Mouse (Mus musculus): Measurements from ENCODE around the gene Pik3r2.

Gene Pik3r2

GRCm38 (mm10) chr8:70806541-70806940 is 30.0 kb upstream of the Pik3r2 start:
- H3K36me3 ChIP-seq (ENCODE audit: control insufficient read depth, insufficient read depth, low read length, poor library complexity, severe bottlenecking) = no peaks in the 10 kb centered on the region
- no peaks in the 10 kb centered on the region for H3K27me3 ChIP-seq (ENCODE audit: control insufficient read depth, insufficient read depth, low read length, poor library complexity, severe bottlenecking)
- peak; percentile 82 for DNase-seq (ENCODE audit: low read depth, low spot score)

GRCm38 (mm10) chr8:70804481-70805206 is 28.1 kb upstream of the Pik3r2 start, which contains the start of gene Mast3:
Gene Mast3, minus strand, starts transcription at chr8:70805054.
- peak; percentile 88 for DNase-seq (ENCODE audit: low read depth, low spot score)
- H3K36me3 ChIP-seq (ENCODE audit: control insufficient read depth, insufficient read depth, low read length, poor library complexity, severe bottlenecking) = no peaks in the 10 kb centered on the region
- no peaks in the 10 kb centered on the region for H3K27me3 ChIP-seq (ENCODE audit: control insufficient read depth, insufficient read depth, low read length, poor library complexity, severe bottlenecking)

DNA sequence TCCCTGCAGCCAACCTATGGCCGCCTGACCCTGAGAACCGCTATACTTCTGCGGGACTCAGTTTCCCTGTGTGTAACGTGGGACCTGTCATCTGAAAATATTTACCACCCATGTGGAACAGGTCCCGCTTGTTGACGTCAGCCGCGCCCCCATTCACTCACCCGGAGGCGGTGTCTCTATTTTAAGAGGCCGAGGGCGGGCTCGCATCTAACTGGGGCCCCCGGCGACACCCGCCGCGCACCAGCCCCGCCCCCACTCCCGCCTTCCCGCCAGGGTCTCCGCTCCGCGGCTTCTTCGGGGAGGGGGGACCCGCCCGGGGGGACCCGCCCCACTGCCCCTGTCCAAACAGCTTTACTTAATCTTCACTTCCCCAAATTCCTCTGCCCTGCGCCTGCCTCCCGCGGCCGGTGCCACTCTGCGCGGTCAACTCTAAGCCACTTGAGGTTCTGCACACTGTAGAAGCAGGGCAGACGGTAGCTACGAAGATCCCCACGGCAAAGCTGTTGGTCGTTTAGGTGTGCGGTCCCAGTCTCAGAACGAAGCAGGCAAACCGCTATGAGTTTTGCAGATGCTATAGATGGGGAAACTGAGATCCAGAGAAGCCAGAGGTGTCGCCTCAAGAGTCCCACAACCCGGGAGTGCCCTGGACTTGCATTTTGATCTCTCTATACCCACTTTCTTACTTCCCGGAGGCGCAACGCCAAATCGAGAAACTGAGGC is 27.4 kb upstream of the Pik3r2 start:
- Histone ChIP-seq H3K36me3 (ENCODE audit: control insufficient read depth, insufficient read depth, low read length, poor library complexity, severe bottlenecking) (peaks cover 1% of the 10 kb centered on the region; the same call in 1 of the 2 replicates), H3K27me3 (ENCODE audit: control insufficient read depth, insufficient read depth, low read length, poor library complexity, severe bottlenecking) (no peaks in the 10 kb centered on the region)
- peak; percentile 76 for DNase-seq (ENCODE audit: low read depth, low spot score)

DNA sequence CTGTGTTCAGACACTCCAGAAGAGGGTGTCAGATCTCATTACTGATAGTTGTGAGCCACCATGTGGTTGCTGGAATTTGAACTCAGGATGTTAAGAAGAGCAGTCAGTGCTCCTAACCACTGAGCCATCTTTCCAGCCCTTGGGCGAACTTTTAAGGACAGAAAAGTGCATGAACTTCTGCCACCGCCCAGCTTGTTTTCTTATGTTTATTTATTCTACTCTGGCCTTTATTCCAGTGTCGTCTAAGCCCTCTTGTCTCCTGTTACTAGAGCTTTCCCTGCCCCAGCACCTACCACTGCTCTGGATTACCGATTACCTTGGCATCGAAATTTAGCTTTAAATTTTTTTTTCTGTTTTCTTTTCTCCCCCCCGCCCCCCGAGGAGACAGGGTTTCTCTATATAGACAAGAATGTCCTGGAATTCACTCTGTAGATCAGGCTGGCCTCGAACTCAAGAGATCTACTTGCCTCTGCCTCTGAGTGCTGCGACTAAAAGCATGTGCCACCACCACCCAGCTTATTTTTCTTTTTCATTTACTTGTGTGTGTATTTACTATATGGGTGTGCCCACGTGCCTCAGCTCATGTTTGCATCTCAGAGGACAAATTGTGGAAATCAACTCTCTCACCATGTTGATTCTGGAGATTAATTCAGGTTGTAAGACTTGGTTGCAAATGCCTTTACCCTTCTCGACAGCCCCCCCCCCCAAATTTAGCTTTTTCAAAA is 26.4 kb upstream of the Pik3r2 start:
- no peaks in the 10 kb centered on the region for H3K27me3 ChIP-seq (ENCODE audit: control insufficient read depth, insufficient read depth, low read length, poor library complexity, severe bottlenecking)
- peaks cover 1% of the 10 kb centered on the region; the same call in 1 of the 2 replicates for H3K36me3 ChIP-seq (ENCODE audit: control insufficient read depth, insufficient read depth, low read length, poor library complexity, severe bottlenecking)
- no peak for DNase-seq (ENCODE audit: low read depth, low spot score)

- Histone ChIP-seq H3K36me3 (ENCODE audit: control insufficient read depth, insufficient read depth, low read length, poor library complexity, severe bottlenecking) (peaks cover 1% of the 10 kb centered on the region; the same call in 1 of the 2 replicates), H3K27me3 (ENCODE audit: control insufficient read depth, insufficient read depth, low read length, poor library complexity, severe bottlenecking) (no peaks in the 10 kb centered on the region)
- DNase-seq (ENCODE audit: low read depth, low spot score) = no peak
Observed at GRCm38 (mm10) chr8:70801830-70802229, 25.3 kb upstream of the Pik3r2 start.

- Histone ChIP-seq H3K36me3 (ENCODE audit: control insufficient read depth, insufficient read depth, low read length, poor library complexity, severe bottlenecking) (peaks cover 1% of the 10 kb centered on the region; the same call in 1 of the 2 replicates), H3K27me3 (ENCODE audit: control insufficient read depth, insufficient read depth, low read length, poor library complexity, severe bottlenecking) (no peaks in the 10 kb centered on the region)
- peak; percentile 53 for DNase-seq (ENCODE audit: low read depth, low spot score)
Observed at GRCm38 (mm10) chr8:70801156-70801555, 24.6 kb upstream of the Pik3r2 start.

DNA sequence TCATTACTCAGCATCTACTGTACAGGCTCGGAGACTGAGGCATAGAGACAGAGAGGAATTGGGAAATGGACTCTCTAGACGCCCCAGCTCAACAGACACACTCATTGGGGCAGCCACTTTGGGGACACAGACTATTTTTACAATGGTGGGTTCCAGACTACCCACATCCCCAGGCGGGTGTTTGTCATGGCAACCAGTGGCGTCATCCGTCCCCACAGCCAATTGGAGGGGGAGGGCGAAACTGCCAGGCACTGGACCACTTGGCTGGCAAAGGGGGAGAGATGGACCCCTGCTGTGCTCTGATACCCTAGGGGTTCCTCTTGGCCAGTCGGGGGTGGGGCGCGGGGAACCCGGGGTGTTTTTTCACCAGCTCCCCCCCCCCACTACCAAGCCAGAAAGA is 24.1 kb upstream of the Pik3r2 start:
- peaks cover 1% of the 10 kb centered on the region; the same call in 1 of the 2 replicates for H3K36me3 ChIP-seq (ENCODE audit: control insufficient read depth, insufficient read depth, low read length, poor library complexity, severe bottlenecking)
- no peak for DNase-seq (ENCODE audit: low read depth, low spot score)
- H3K27me3 ChIP-seq (ENCODE audit: control insufficient read depth, insufficient read depth, low read length, poor library complexity, severe bottlenecking) = no peaks in the 10 kb centered on the region

GRCm38 (mm10) chr8:70798281-70798680 is 21.8 kb upstream of the Pik3r2 start:
- H3K27me3 ChIP-seq (ENCODE audit: control insufficient read depth, insufficient read depth, low read length, poor library complexity, severe bottlenecking) = no peaks in the 10 kb centered on the region
- H3K36me3 ChIP-seq (ENCODE audit: control insufficient read depth, insufficient read depth, low read length, poor library complexity, severe bottlenecking) = peaks cover 1% of the 10 kb centered on the region; the same call in 1 of the 2 replicates
- no peak for DNase-seq (ENCODE audit: low read depth, low spot score)

- Histone ChIP-seq H3K36me3 (ENCODE audit: control insufficient read depth, insufficient read depth, low read length, poor library complexity, severe bottlenecking) (peaks cover 1% of the 10 kb centered on the region; the same call in 1 of the 2 replicates), H3K27me3 (ENCODE audit: control insufficient read depth, insufficient read depth, low read length, poor library complexity, severe bottlenecking) (no peaks in the 10 kb centered on the region)
- peak; percentile 91 for DNase-seq (ENCODE audit: low read depth, low spot score)
Observed at GRCm38 (mm10) chr8:70797081-70798070, 20.9 kb upstream of the Pik3r2 start.

- no peak for DNase-seq (ENCODE audit: low read depth, low spot score)
- Histone ChIP-seq H3K36me3 (ENCODE audit: control insufficient read depth, insufficient read depth, low read length, poor library complexity, severe bottlenecking) (peaks cover 1% of the 10 kb centered on the region; the same call in 1 of the 2 replicates), H3K27me3 (ENCODE audit: control insufficient read depth, insufficient read depth, low read length, poor library complexity, severe bottlenecking) (no peaks in the 10 kb centered on the region)
Observed at GRCm38 (mm10) chr8:70796403-70797080, 20.0 kb upstream of the Pik3r2 start.

DNA sequence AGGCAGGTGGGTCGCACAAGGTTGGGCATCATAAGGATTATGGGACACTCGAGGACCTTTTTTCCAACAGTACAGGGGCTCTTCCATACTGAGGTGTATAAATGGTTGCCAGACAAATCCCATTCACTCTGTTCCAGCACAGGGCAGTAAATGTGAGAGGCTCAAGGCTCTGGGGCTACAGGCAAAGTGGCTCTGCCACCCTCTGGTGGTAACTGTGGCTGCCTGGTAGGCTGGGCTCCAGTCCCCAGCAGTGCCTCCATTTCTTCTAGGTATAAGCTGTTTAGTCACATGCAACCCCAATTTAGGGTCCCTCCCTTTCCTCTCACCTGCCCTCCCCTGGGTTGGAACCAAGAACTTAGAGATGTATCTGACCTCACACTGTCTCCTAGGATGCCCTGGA is 18.9 kb upstream of the Pik3r2 start:
- DNase-seq (ENCODE audit: low read depth, low spot score) = no peak
- Histone ChIP-seq H3K27me3 (ENCODE audit: control insufficient read depth, insufficient read depth, low read length, poor library complexity, severe bottlenecking) (no peaks in the 10 kb centered on the region), H3K36me3 (ENCODE audit: control insufficient read depth, insufficient read depth, low read length, poor library complexity, severe bottlenecking) (peaks cover 1% of the 10 kb centered on the region; the same call in 1 of the 2 replicates)

DNA sequence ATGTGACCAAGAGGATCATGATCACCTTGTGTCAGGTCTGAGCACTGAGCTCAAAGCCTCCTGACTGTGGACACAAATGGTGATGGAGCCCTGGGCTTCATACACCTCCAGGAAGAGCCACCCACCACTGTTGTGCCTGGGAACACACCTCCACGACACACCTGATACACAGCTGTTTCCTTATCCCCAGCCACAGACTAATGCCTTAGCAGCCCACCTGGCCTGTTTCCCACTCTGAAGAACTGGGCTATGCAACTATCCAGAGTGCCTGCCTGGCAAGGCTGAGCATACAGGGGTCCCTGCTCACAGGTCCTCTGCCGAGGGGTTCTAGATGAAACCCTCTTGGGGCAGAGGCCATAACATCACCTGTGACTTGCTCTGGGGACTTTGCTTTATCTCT is 17.7 kb upstream of the Pik3r2 start:
- peaks cover 4% of the 10 kb centered on the region; the same call in 1 of the 2 replicates for H3K36me3 ChIP-seq (ENCODE audit: control insufficient read depth, insufficient read depth, low read length, poor library complexity, severe bottlenecking)
- no peak for DNase-seq (ENCODE audit: low read depth, low spot score)
- no peaks in the 10 kb centered on the region for H3K27me3 ChIP-seq (ENCODE audit: control insufficient read depth, insufficient read depth, low read length, poor library complexity, severe bottlenecking)

DNA sequence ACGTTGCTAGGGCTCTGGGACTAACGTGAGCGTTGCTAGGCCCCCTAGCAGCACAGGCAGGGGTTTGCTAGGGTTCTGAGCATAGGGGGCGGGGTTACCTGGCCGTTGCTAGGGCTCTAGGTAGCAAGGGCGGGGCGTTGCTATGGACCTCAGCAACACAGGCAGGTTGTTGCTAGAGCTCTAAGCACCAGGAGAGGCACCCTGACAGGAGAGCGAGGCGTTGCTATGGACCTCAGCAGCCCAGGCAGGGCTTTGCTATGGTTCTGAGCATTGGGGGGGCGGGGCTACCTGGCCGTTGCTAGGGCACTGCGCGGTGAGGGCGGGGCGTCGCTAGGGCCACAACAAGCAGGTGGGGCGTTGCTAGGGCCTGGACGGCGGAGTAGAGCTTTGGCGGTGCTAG is 16.2 kb upstream of the Pik3r2 start:
- peak; percentile 93 for DNase-seq (ENCODE audit: low read depth, low spot score)
- Histone ChIP-seq H3K36me3 (ENCODE audit: control insufficient read depth, insufficient read depth, low read length, poor library complexity, severe bottlenecking) (peaks cover 14% of the 10 kb centered on the region), H3K27me3 (ENCODE audit: control insufficient read depth, insufficient read depth, low read length, poor library complexity, severe bottlenecking) (no peaks in the 10 kb centered on the region)
